ENCODE assay signal across 9 mouse cellular contexts in the genomic region with DNA sequence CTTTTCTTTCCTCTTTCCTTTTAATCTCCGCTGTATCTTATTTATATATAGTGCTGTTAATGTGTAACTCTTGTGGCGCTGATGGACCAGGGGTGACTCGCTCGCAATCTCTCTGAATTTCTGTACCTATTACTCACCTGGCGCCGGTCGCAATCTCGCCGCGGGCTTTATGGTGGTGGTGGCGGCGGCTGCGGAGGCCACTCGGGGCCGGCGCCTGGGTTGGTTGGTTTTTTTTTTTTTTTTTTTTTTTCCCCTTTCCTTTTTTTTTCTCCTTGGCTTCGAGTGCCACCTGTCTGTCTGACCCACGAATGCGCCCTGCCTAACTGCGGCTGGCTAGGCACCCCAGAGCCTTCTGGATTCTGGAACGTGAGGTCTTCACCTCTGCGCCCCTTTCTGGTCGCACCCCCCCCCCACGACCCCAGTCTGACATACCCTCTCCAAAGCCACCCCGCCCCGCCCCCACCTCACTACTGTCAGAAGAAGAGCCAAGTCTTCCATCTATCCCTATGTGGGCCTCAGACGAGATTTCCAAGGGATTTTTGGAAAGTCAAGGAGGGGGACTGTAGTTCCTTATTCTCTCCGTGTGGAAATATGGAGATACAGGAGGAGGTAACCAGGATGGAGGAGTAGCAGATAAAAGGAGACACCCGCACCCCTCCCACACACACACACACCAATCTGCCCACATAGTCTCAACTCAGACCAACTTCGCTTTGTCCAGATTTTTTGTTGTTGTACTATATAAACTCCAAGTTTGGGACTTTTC. TPM values are rescaled to one million over a fixed set of nuclear protein-coding genes. Genes with fewer than 3 reads are reported as not detected.
DNase-seq lines count a peak whose midpoint lies in the region; ATAC-seq lines count a peak whose summit lies in the region.
"Had no signal": no experiment of that assay in that cellular context is flagged by ENCODE, and none has a peak within 500 bp of the region (broad histone marks: within the 10 kb centered on the region; RNA-seq: fewer than 3 reads in every experiment).

No protein-coding gene starts in this region.

- H3K27me3 ChIP-seq in liver, embryonic 13.5 days, result peaks cover 95% of the 10 kb centered on the region
- peaks cover 81% of the 10 kb centered on the region for H3K27me3 ChIP-seq in stomach, embryonic 16.5 days (ENCODE audit: control insufficient read depth, insufficient read depth, low read length)

- no peaks in the 10 kb centered on the region for H3K9me3 ChIP-seq in liver, embryonic 13.5 days (replicated peaks)
- H3K9me3 ChIP-seq in stomach, embryonic 16.5 days (replicated peaks; ENCODE audit: control insufficient read depth, low read length), result no peaks in the 10 kb centered on the region

- no peaks in the 10 kb centered on the region for H3K36me3 ChIP-seq in liver, embryonic 13.5 days
- no peaks in the 10 kb centered on the region for H3K36me3 ChIP-seq in stomach, embryonic 16.5 days (ENCODE audit: control insufficient read depth, insufficient read depth, low read length)

- DNase-seq in heart, adult 11 months, result peak; percentile 86
- no peak for DNase-seq in heart, adult 9 months (ENCODE audit: low spot score in 2 of 2)
- DNase-seq in adrenal gland, postnatal 25 days, result peak; percentile 63
- DNase-seq in heart, postnatal 10 days, result peak; percentile 39 to 51
- DNase-seq in liver, embryonic 13.5 days, result no peak
- no peak for DNase-seq in left cerebral cortex, adult 9 months (ENCODE audit: low spot score in 2 of 2)
- DNase-seq in layer of hippocampus, postnatal 14 days (ENCODE audit: low spot score in 2 of 2), result no peak

- peak overlapping the region; percentile 22; the same call in 1 of the 2 replicates for H3K4me3 ChIP-seq in liver, embryonic 13.5 days (replicated peaks)
- H3K4me3 ChIP-seq in stomach, embryonic 16.5 days (replicated peaks; ENCODE audit: low read length), result peak overlapping the region; percentile 36

- no peak overlapping the region for H3K9ac ChIP-seq in liver, embryonic 13.5 days
- H3K9ac ChIP-seq in stomach, embryonic 16.5 days (ENCODE audit: low read length), result no peak overlapping the region

- no peaks in the 10 kb centered on the region; the same call in 1 of the 2 replicates for H3K4me1 ChIP-seq in liver, embryonic 13.5 days (replicated peaks)
- H3K4me1 ChIP-seq in stomach, embryonic 16.5 days (ENCODE audit: control insufficient read depth, insufficient read depth, low read length), result no peaks in the 10 kb centered on the region

- ATAC-seq in liver, embryonic 13.5 days (ENCODE audit: low read depth), result no peak
- peak; percentile 37; the same call in 1 of the 2 replicates for ATAC-seq in stomach, embryonic 16.5 days (ENCODE audit: insufficient read depth, low FRiP score)

- H3K27ac ChIP-seq in liver, embryonic 13.5 days, result peak overlapping the region; percentile 29; the same call in 1 of the 2 replicates
- no peak overlapping the region for H3K27ac ChIP-seq in stomach, embryonic 16.5 days (ENCODE audit: low read length)

- WGBS in liver, embryonic 13.5 days (ENCODE audit: insufficient replicate concordance), result 3% methylated on average over 29 of the region's 30 CpGs
- WGBS in stomach, embryonic 16.5 days, result 2% methylated on average over 30 of the region's 30 CpGs

- intact Hi-C loops in heart, postnatal 10 days (cut with DNase I), result loop anchor here (1.0 kb wide), 1 partner anchor 807 kb away; no protein-coding TSS in a partner anchor

- H3K4me2 ChIP-seq in liver, embryonic 13.5 days, result peak overlapping the region; percentile 53
- peak overlapping the region; percentile 52 for H3K4me2 ChIP-seq in stomach, embryonic 16.5 days (ENCODE audit: low read depth, low read length)

RNA-seq across cellular contexts. Expression of gene Tbx3, which starts 15.9 kb away (rescaled TPM):
- 215 and 277 TPM in 2 replicates for total RNA-seq in adrenal gland, postnatal 25 days (2021)
- total RNA-seq in heart, postnatal 10 days (2021), result 10 to 100 TPM; 18.8 to 20.4 TPM
- 4.1 and 6.1 TPM in 2 replicates for polyA plus RNA-seq in liver, embryonic 13.5 days (2015; fragmentation: Nextera tagmentation; extraction: Ambion mirVana)
- polyA plus RNA-seq in stomach, embryonic 16.5 days (2015; fragmentation: Nextera tagmentation; extraction: Ambion mirVana), result 15.8 and 16.5 TPM in 2 replicates
- total RNA-seq in layer of hippocampus, postnatal 14 days (2021), result 1 to 10 TPM; 3.1 to 3.9 TPM
- total RNA-seq: hematopoietic stem cell, adult 5-6 weeks had no signal

Comparison
In these comparisons a context has a peak if more than half of its experiments do, and no peak if none do; other contexts are left out.
1. DNase-seq: peak in heart, adult 11 months (single experiment), adrenal gland, postnatal 25 days (single experiment) and heart, postnatal 10 days (2 of 2); none in heart, adult 9 months (0 of 2), liver, embryonic 13.5 days (single experiment), left cerebral cortex, adult 9 months (0 of 2) and layer of hippocampus, postnatal 14 days (0 of 2).
2. RNA of gene Tbx3, which starts 15.9 kb away (total RNA-seq): 215 to 277 TPM in adrenal gland, postnatal 25 days; 18.8 to 20.4 TPM in heart, postnatal 10 days and 3.1 to 3.9 TPM in layer of hippocampus, postnatal 14 days; every median in the first group is over 10 times any median in the second.